Mouse (Mus musculus) myocyte (in vitro differentiated cells): Measurements from ENCODE around the gene Cops8.

Source experiments
- MYOG ChIP-seq, 3 experiments: IDR thresholded peaks; one replicate each; pipeline ENCODE4 v1.6.1; 2011; ENCODE audit warnings: control low read depth in 2 of 3, low read depth in 2 of 3, mild to moderate bottlenecking in 2 of 3; ENCODE audit not compliant: insufficient read length in 2 of 3, control insufficient read depth in 1 of 3, insufficient read depth in 1 of 3
- POLR2A ChIP-seq: IDR thresholded peaks from one replicate; pipeline ENCODE4 v1.6.1; 2011; ENCODE audit warnings: low read depth, mild to moderate bottlenecking, control low read depth, moderate library complexity; ENCODE audit not compliant: insufficient read length
- USF1 ChIP-seq: IDR thresholded peaks from one replicate; pipeline ENCODE4 v1.6.1; 2011; ENCODE audit warnings: low read depth, mild to moderate bottlenecking, control low read depth, moderate library complexity

- TF ChIP-seq POLR2A (no peak), MYOG (IDR thresholded peaks at IDR 0.05; ENCODE audit: control insufficient read depth in 1 of 3, insufficient read depth in 1 of 3, insufficient read length in 2 of 3, low read depth in 2 of 3) (no peak), USF1 (no peak)
These were observed 59.7 kb downstream of the Cops8 start for GRCm38 (mm10) chr1:90662491-90662890.
